Mouse (Mus musculus): ENCODE results near the gene Rxfp3. TPM values are rescaled to one million over a fixed set of nuclear protein-coding genes. Genes with fewer than 3 reads are reported as not detected.

Gene Rxfp3
- polyA plus RNA-seq (2016; fragmentation: Nextera tagmentation; extraction: Ambion mirVana): 1.8 and 2.9 TPM in 2 replicates

- 3% methylated on average over 16 of the region's 16 CpGs for WGBS
- H3K9ac ChIP-seq: no peak within 1 kb of the TSS
- H3K4me1 ChIP-seq: peaks cover 24% of the 10 kb centered on the region
- no peak within 1 kb of the TSS for H3K27ac ChIP-seq
- no peaks in the 10 kb centered on the region for H3K36me3 ChIP-seq
- H3K4me2 ChIP-seq (replicated peaks): peak within 1 kb of the TSS; percentile 70
- H3K9me3 ChIP-seq: no peaks in the 10 kb centered on the region
- H3K4me3 ChIP-seq: peak within 1 kb of the TSS; percentile 37
- ATAC-seq (ENCODE audit: low FRiP score, low read depth): no peak
- H3K27me3 ChIP-seq (replicated peaks): peaks cover 40% of the 10 kb centered on the region
Observed at GRCm38 (mm10) chr15:11037711-11038110, at the start of gene Rxfp3. TSS of gene Rxfp3 (minus strand) at chr15:11037991.

GRCm38 (mm10) chr15:11084993-11085365, 47.2 kb upstream of the Rxfp3 start:
- WGBS: 9% methylated on average over 1 of the region's 1 CpGs
- H3K4me1 ChIP-seq: peaks cover 12% of the 10 kb centered on the region
- no peak overlapping the region for H3K27ac ChIP-seq

GRCm38 (mm10) chr15:11084241-11084992, 46.6 kb upstream of the Rxfp3 start:
- Histone ChIP-seq H3K4me2 (replicated peaks) (no peak overlapping the region), H3K27ac (no peak overlapping the region), H3K4me3 (no peak overlapping the region), H3K9ac (no peak overlapping the region), H3K36me3 (no peaks in the 10 kb centered on the region), H3K9me3 (no peaks in the 10 kb centered on the region), H3K27me3 (replicated peaks) (no peaks in the 10 kb centered on the region), H3K4me1 (peaks cover 12% of the 10 kb centered on the region)
- no peak for ATAC-seq (ENCODE audit: low FRiP score, low read depth)
- 29% methylated on average over 9 of the region's 9 CpGs for WGBS

More at GRCm38 (mm10) chr15:11084993-11085365, 47.2 kb upstream of the Rxfp3 start:
- Histone ChIP-seq H3K4me3 (no peak overlapping the region), H3K27me3 (replicated peaks) (no peaks in the 10 kb centered on the region), H3K36me3 (no peaks in the 10 kb centered on the region), H3K9me3 (no peaks in the 10 kb centered on the region), H3K4me2 (replicated peaks) (no peak overlapping the region), H3K9ac (no peak overlapping the region)
- ATAC-seq (ENCODE audit: low FRiP score, low read depth): no peak

- peak; percentile 39 for ATAC-seq (ENCODE audit: low FRiP score, low read depth)
- H3K4me2 ChIP-seq (replicated peaks): no peak overlapping the region
- H3K4me1 ChIP-seq: peaks cover 12% of the 10 kb centered on the region
- no peak overlapping the region for H3K4me3 ChIP-seq
- H3K27me3 ChIP-seq (replicated peaks): no peaks in the 10 kb centered on the region
- 87% methylated on average over 3 of the region's 3 CpGs for WGBS
- no peaks in the 10 kb centered on the region for H3K36me3 ChIP-seq
- H3K9me3 ChIP-seq: no peaks in the 10 kb centered on the region
- H3K27ac ChIP-seq: no peak overlapping the region
- H3K9ac ChIP-seq: no peak overlapping the region
Observed at GRCm38 (mm10) chr15:11083678-11084077, 45.9 kb upstream of the Rxfp3 start.

- Histone ChIP-seq H3K9me3 (no peaks in the 10 kb centered on the region), H3K9ac (no peak overlapping the region), H3K27ac (no peak overlapping the region), H3K4me3 (no peak overlapping the region), H3K36me3 (no peaks in the 10 kb centered on the region), H3K27me3 (replicated peaks) (no peaks in the 10 kb centered on the region), H3K4me1 (peaks cover 12% of the 10 kb centered on the region), H3K4me2 (replicated peaks) (0 out of 2 replicates have a peak overlapping the region, but pooled peaks have one; percentile 0)
- WGBS: 18% methylated on average over 8 of the region's 8 CpGs
- ATAC-seq (ENCODE audit: low FRiP score, low read depth): peak; percentile 97
Observed at GRCm38 (mm10) chr15:11082961-11083569, 45.3 kb upstream of the Rxfp3 start.

GRCm38 (mm10) chr15:11075726-11076361, 38.1 kb upstream of the Rxfp3 start:
- Histone ChIP-seq H3K4me1 (no peaks in the 10 kb centered on the region), H3K27ac (no peak overlapping the region), H3K4me2 (replicated peaks) (no peak overlapping the region), H3K4me3 (no peak overlapping the region), H3K27me3 (replicated peaks) (no peaks in the 10 kb centered on the region), H3K36me3 (no peaks in the 10 kb centered on the region), H3K9ac (no peak overlapping the region), H3K9me3 (no peaks in the 10 kb centered on the region)
- ATAC-seq (ENCODE audit: low FRiP score, low read depth): no peak
- 85% methylated on average over 3 of the region's 3 CpGs for WGBS

GRCm38 (mm10) chr15:11067891-11068290, 30.1 kb upstream of the Rxfp3 start:
- H3K9ac ChIP-seq: no peak overlapping the region
- H3K4me1 ChIP-seq: peaks cover 23% of the 10 kb centered on the region
- no peak overlapping the region for H3K4me3 ChIP-seq
- no peak overlapping the region for H3K27ac ChIP-seq
- 88% methylated on average over 7 of the region's 7 CpGs for WGBS
- no peak for ATAC-seq (ENCODE audit: low FRiP score, low read depth)
- H3K36me3 ChIP-seq: no peaks in the 10 kb centered on the region
- no peaks in the 10 kb centered on the region for H3K9me3 ChIP-seq
- no peak overlapping the region for H3K4me2 ChIP-seq (replicated peaks)
- no peaks in the 10 kb centered on the region for H3K27me3 ChIP-seq (replicated peaks)

- Histone ChIP-seq H3K9ac (no peak overlapping the region), H3K27me3 (replicated peaks) (no peaks in the 10 kb centered on the region), H3K4me3 (peak overlapping the region; percentile 32; the same call in 1 of the 2 replicates), H3K27ac (no peak overlapping the region; the same call in 1 of the 2 replicates), H3K4me2 (replicated peaks) (peak overlapping the region; percentile 62), H3K4me1 (peaks cover 23% of the 10 kb centered on the region), H3K9me3 (no peaks in the 10 kb centered on the region), H3K36me3 (no peaks in the 10 kb centered on the region)
- 6% methylated on average over 5 of the region's 5 CpGs for WGBS
- no peak for ATAC-seq (ENCODE audit: low FRiP score, low read depth)
Observed at GRCm38 (mm10) chr15:11066299-11066698, 28.5 kb upstream of the Rxfp3 start.

GRCm38 (mm10) chr15:11065528-11066171, 27.9 kb upstream of the Rxfp3 start:
- Histone ChIP-seq H3K9me3 (no peaks in the 10 kb centered on the region), H3K4me2 (replicated peaks) (peak overlapping the region; percentile 62), H3K27ac (no peak overlapping the region; the same call in 1 of the 2 replicates), H3K9ac (no peak overlapping the region), H3K36me3 (no peaks in the 10 kb centered on the region), H3K4me3 (peak overlapping the region; percentile 32), H3K27me3 (replicated peaks) (no peaks in the 10 kb centered on the region), H3K4me1 (peaks cover 23% of the 10 kb centered on the region)
- peak; percentile 45 for ATAC-seq (ENCODE audit: low FRiP score, low read depth)
- WGBS: 5% methylated on average over 9 of the region's 9 CpGs

GRCm38 (mm10) chr15:11064558-11065411, 27.0 kb upstream of the Rxfp3 start, which contains the start of gene Adamts12:
TSS of gene Adamts12 (plus strand) at chr15:11064790.
- ATAC-seq (ENCODE audit: low FRiP score, low read depth): peak; percentile 82
- Histone ChIP-seq H3K27me3 (replicated peaks) (no peaks in the 10 kb centered on the region), H3K4me3 (peak within 1 kb of the TSS; percentile 32), H3K9me3 (no peaks in the 10 kb centered on the region), H3K4me2 (replicated peaks) (peak within 1 kb of the TSS; percentile 62), H3K9ac (0 out of 2 replicates have a peak within 1 kb of the TSS, but pooled peaks have one; percentile 21), H3K4me1 (peaks cover 23% of the 10 kb centered on the region), H3K36me3 (no peaks in the 10 kb centered on the region), H3K27ac (0 out of 2 replicates have a peak within 1 kb of the TSS, but pooled peaks have one; percentile 42)
- WGBS: 2% methylated on average over 25 of the region's 25 CpGs

GRCm38 (mm10) chr15:11064160-11064557, 26.4 kb upstream of the Rxfp3 start:
- no peaks in the 10 kb centered on the region for H3K27me3 ChIP-seq (replicated peaks)
- no peak overlapping the region for H3K4me3 ChIP-seq
- no peak overlapping the region for H3K9ac ChIP-seq
- H3K9me3 ChIP-seq: no peaks in the 10 kb centered on the region
- no peak overlapping the region for H3K27ac ChIP-seq
- 9% methylated on average over 2 of the region's 2 CpGs for WGBS
- peak overlapping the region; percentile 62 for H3K4me2 ChIP-seq (replicated peaks)
- H3K4me1 ChIP-seq: peaks cover 23% of the 10 kb centered on the region
- no peaks in the 10 kb centered on the region for H3K36me3 ChIP-seq
- peak; percentile 4 for ATAC-seq (ENCODE audit: low FRiP score, low read depth)

Measured in neural tube, embryonic 12.5 days (tissue).